Mouse (Mus musculus) frontal cortex, adult (tissue): ENCODE data around the gene Dag1.
"Not testable (repeated sequence)": the region's sequence is repeated elsewhere in the genome, so short reads cannot be mapped to it uniquely, and the experiment has no call there.

ENCODE experiments used
- ATAC-seq: cut with Nextera tagmentation; 2 replicates; pipeline ENCODE4 v1.9.2; 2017; ENCODE audit warnings: mild to moderate bottlenecking, moderate library complexity, mixed read lengths; ENCODE audit not compliant: low TSS enrichment

The Dag1 gene

GRCm38 (mm10) chr9:108263690-108264190 lies at the start of gene Dag1:
Dag1 (minus strand) TSS chr9:108263958.
- ATAC-seq = peak; percentile 96

GRCm38 (mm10) chr9:108308141-108308540 lies 44.4 kb upstream of the Dag1 start:
- ATAC-seq = no peak

GRCm38 (mm10) chr9:108307021-108307807 lies 43.5 kb upstream of the Dag1 start:
- no peak for ATAC-seq

- ATAC-seq = peak; percentile 7; the same call in 1 of the 2 replicates
Observed at GRCm38 (mm10) chr9:108306571-108306980, 42.8 kb upstream of the Dag1 start.

- ATAC-seq = peak; percentile 97
Observed at GRCm38 (mm10) chr9:108305629-108306520, 42.1 kb upstream of the Dag1 start, which contains the start of the genes Rhoa and Tcta. Rhoa (plus strand) TSS chr9:108306129. Tcta (minus strand) TSS chr9:108306160.

GRCm38 (mm10) chr9:108305170-108305569 lies 41.4 kb upstream of the Dag1 start:
- no peak for ATAC-seq

GRCm38 (mm10) chr9:108304716-108305115 lies 41.0 kb upstream of the Dag1 start:
- ATAC-seq = no peak

GRCm38 (mm10) chr9:108301853-108302252 lies 38.1 kb upstream of the Dag1 start:
- ATAC-seq = no peak

- peak; percentile 48; the same call in 1 of the 2 replicates for ATAC-seq
Observed at GRCm38 (mm10) chr9:108296453-108297355, 32.9 kb upstream of the Dag1 start, which contains the start of gene Amt. Amt (plus strand) TSS chr9:108296853.

- ATAC-seq = no peak
Observed at GRCm38 (mm10) chr9:108290773-108291172, 27.0 kb upstream of the Dag1 start.

- peak; percentile 98 for ATAC-seq
Observed at GRCm38 (mm10) chr9:108290016-108290750, 26.4 kb upstream of the Dag1 start, which contains the start of gene Nicn1. Nicn1 (plus strand) TSS chr9:108290429.

- no peak for ATAC-seq
Observed at GRCm38 (mm10) chr9:108289347-108289746, 25.6 kb upstream of the Dag1 start.

GRCm38 (mm10) chr9:108287526-108288238 lies 23.9 kb upstream of the Dag1 start:
- ATAC-seq = not testable (repeated sequence)

- peak; percentile 95 for ATAC-seq
Observed at GRCm38 (mm10) chr9:108284410-108284809, 20.7 kb upstream of the Dag1 start.

- no peak for ATAC-seq
Observed at GRCm38 (mm10) chr9:108280071-108280828, 16.5 kb upstream of the Dag1 start.

GRCm38 (mm10) chr9:108278697-108279450 lies 15.1 kb upstream of the Dag1 start:
- no peak for ATAC-seq

- no peak for ATAC-seq
Observed at GRCm38 (mm10) chr9:108275331-108275659, 11.5 kb upstream of the Dag1 start.
